Mouse (Mus musculus) cerebellum, adult 2 months (tissue): Measurements from ENCODE around the gene Lrrc75a.

Experiments used
- CTCF ChIP-seq: fragments of 200-500 bp; IDR thresholded peaks from 2 replicates; pipeline ENCODE4 v1.5.1; 2011; ENCODE audit warnings: low read depth, mild to moderate bottlenecking, control low read depth, low read length, moderate library complexity, borderline replicate concordance; ENCODE audit not compliant: insufficient read depth
- POLR2A ChIP-seq: fragments of 200-500 bp; IDR thresholded peaks from 2 replicates; pipeline ENCODE4 v1.6.1; 2011; ENCODE audit warnings: low read length, control low read depth, borderline replicate concordance; ENCODE audit not compliant: insufficient read depth

- no peak for TF ChIP-seq CTCF
- TF ChIP-seq POLR2A, result no peak
Measured at GRCm38 (mm10) chr11:62603312-62604056, 44.8 kb downstream of the Lrrc75a start.
